Mouse (Mus musculus) forebrain, postnatal 0 days (tissue): Measurements from ENCODE around the gene Matn4. TPM values are rescaled to one million over a fixed set of nuclear protein-coding genes. Genes with fewer than 3 reads are reported as not detected.

Experiments
- ATAC-seq: fragments of 200-750 bp; cut with Nextera tagmentation; 2 replicates; pipeline ENCODE4 v1.8.0; 2017; ENCODE audit warnings: mild to moderate bottlenecking, moderate library complexity
- DNase-seq: peaks from one replicate; pipeline ENCODE4 v3.0.0-alpha.2; 2015
- H3K27ac ChIP-seq: fragments of 300-500 bp; sonication (generic); 2 replicates; pipeline ENCODE4 v1.5.1; 2014; ENCODE audit warnings: low read depth, mild to moderate bottlenecking, antibody characterized with exemption, low read length, moderate library complexity, mixed read lengths
- H3K27me3 ChIP-seq: fragments of 300-500 bp; sonication (generic); 2 replicates; pipeline ENCODE4 v1.6.1; 2014; ENCODE audit warnings: mild to moderate bottlenecking, low read length, mixed read lengths; ENCODE audit not compliant: insufficient read depth
- H3K36me3 ChIP-seq: fragments of 300-500 bp; sonication (generic); 2 replicates; pipeline ENCODE4 v1.6.1; 2014; ENCODE audit warnings: mild to moderate bottlenecking, moderate library complexity; ENCODE audit not compliant: insufficient read depth
- H3K4me1 ChIP-seq: fragments of 300-500 bp; sonication (generic); 2 replicates; pipeline ENCODE4 v1.6.1; 2014; ENCODE audit warnings: antibody characterized with exemption; ENCODE audit not compliant: insufficient read depth
- H3K4me2 ChIP-seq: fragments of 300-500 bp; sonication (generic); 2 replicates; pipeline ENCODE4 v1.6.1; 2014; ENCODE audit warnings: low read depth, mild to moderate bottlenecking, moderate library complexity
- H3K4me3 ChIP-seq: fragments of 300-500 bp; sonication (generic); 2 replicates; pipeline ENCODE4 v1.5.1; 2014; ENCODE audit warnings: low read depth, low read length, mixed read lengths
- H3K9ac ChIP-seq: fragments of 300-500 bp; sonication (generic); 2 replicates; pipeline ENCODE4 v1.6.1; 2014; ENCODE audit warnings: mild to moderate bottlenecking
- H3K9me3 ChIP-seq: fragments of 300-500 bp; sonication (generic); 2 replicates; pipeline ENCODE4 v1.6.1; 2016; ENCODE audit warnings: low read length
- CTCF ChIP-seq: sonication (generic); IDR thresholded peaks from 2 replicates; pipeline ENCODE4 v1.5.1; 2016; ENCODE audit warnings: antibody characterized with exemption, control low read depth, low read depth
- WGBS: fragments of 180-500 bp; shearing (Covaris S2); extraction: QIAGEN DNeasy Blood & Tissue Kit; methylation state at CpG from one replicate; pipeline ENCODE4 v1.1.7; 2014; 5-methylcytosine and 5-hydroxymethylcytosine counted together
- polyA plus RNA-seq: library from polyadenylated mRNA; unstranded; fragments of >200 nt; fragmentation: Nextera tagmentation; extraction: Ambion mirVana; gene quantifications from 2 replicates; pipeline ENCODE4 v1.2.1, GENCODE M21; 2015
- total RNA-seq: library from RNA; depleted of rRNA; stranded (reverse); fragments of >200 nt; gene quantifications from 2 replicates; pipeline ENCODE4 v1.2.3, GENCODE M21; 2014

Gene Matn4
- total and polyA plus RNA-seq, 2 experiments from 2014 or later: 3.3 to 6.2 TPM

- 91% methylated on average over 11 of the region's 11 CpGs for WGBS
- TF ChIP-seq CTCF: no peak
These were observed 18.5 kb upstream of the Matn4 start for GRCm38 (mm10) chr2:164423464-164423863.

DNA sequence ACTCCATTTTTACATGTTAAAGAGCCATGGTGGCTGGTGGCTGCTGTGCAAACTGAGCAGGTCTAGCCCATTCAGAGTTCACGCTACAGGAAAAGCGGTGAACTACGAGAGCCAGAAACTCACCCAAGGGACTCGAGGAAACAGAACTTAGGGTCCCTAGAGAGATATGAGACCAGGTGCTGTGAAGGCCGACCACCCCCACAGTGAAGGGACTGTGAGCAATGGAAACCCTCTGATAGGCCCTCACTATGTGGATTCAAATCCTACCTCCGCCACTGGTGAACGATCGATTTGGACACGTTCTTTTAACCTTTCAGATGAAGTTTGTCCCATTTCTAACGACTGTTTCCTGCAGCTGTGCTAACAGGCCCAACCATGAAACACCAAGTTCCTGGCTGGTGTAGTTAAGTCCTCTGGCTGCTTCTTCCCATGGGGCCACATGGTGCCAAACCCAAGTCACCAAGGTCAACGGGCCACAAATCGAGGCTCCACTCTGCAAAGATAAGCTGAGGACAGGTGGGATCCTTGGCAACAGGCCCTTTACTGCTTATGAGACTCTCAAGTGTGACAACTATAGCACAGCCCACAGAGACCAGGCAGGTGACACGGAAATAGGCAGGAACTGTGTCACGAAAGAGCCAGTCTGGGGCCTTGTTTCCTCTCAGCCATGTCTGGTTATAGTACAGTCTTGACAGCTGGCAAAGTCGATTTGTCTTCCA lies 17.9 kb upstream of the Matn4 start:
- no peaks in the 10 kb centered on the region for H3K9me3 ChIP-seq
- no peak for DNase-seq
- no peak overlapping the region for H3K27ac ChIP-seq
- no peaks in the 10 kb centered on the region for H3K27me3 ChIP-seq
- no peak overlapping the region for H3K4me2 ChIP-seq
- H3K4me1 ChIP-seq: no peaks in the 10 kb centered on the region
- H3K36me3 ChIP-seq: no peaks in the 10 kb centered on the region
- H3K9ac ChIP-seq: no peak overlapping the region
- no peak for ATAC-seq
- H3K4me3 ChIP-seq: no peak overlapping the region
- 90% methylated on average over 15 of the region's 15 CpGs for WGBS
- no peak for TF ChIP-seq CTCF

More at GRCm38 (mm10) chr2:164423464-164423863, 18.5 kb upstream of the Matn4 start:
- no peaks in the 10 kb centered on the region for H3K36me3 ChIP-seq
- no peak overlapping the region for H3K27ac ChIP-seq
- H3K27me3 ChIP-seq: no peaks in the 10 kb centered on the region
- no peak overlapping the region for H3K9ac ChIP-seq
- H3K4me1 ChIP-seq: no peaks in the 10 kb centered on the region
- no peak overlapping the region for H3K4me2 ChIP-seq
- no peak for DNase-seq
- H3K9me3 ChIP-seq: no peaks in the 10 kb centered on the region
- H3K4me3 ChIP-seq: no peak overlapping the region
- ATAC-seq: no peak

DNA sequence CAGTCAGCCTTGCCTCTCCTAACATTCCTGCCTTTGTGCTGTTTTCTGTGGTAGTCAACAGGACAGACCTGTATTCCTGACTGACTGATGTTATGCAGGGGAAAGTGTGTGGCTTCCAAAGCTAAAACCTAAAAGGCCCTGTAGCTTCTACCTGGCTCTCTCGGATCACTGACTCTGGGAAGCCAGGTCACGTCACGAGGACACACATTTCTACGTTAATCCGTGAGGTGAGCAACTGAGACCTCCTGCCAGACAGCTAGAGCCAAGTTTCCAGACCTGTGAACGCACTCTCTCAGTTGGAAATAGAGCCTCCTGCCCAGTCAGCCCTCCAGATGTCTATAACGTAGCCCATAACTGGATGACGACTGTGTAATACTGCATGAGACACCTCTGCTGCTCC lies 17.0 kb upstream of the Matn4 start:
- H3K9ac ChIP-seq: no peak overlapping the region
- DNase-seq: no peak

DNA sequence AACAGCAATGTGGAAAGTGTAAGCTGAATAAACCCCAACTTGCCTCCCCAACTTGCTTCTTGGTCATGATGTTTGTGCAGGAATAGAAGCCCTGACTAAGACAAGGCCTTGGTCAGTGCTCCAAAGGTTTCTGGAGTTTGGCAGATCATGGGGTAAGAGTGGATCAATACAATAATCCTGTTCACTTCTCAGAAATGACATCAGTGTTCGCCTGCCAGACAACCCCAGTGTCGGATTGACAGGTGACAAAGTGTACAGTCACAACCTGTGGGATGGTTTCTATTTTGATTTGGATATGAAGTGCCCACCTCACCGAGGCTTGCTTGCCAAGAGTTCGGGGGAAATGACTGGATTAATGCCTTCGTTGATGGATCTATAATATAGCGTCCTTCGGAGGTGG lies 16.3 kb upstream of the Matn4 start:
- WGBS: 91% methylated on average over 7 of the region's 7 CpGs
- no peak for TF ChIP-seq CTCF
- ATAC-seq: no peak

More for the DNA sequence above, 17.0 kb upstream of the Matn4 start:
- TF ChIP-seq CTCF: no peak
- H3K27ac ChIP-seq: no peak overlapping the region
- 90% methylated on average over 8 of the region's 8 CpGs for WGBS
- H3K4me3 ChIP-seq: no peak overlapping the region
- H3K4me2 ChIP-seq: no peak overlapping the region
- H3K4me1 ChIP-seq: no peaks in the 10 kb centered on the region
- no peaks in the 10 kb centered on the region for H3K36me3 ChIP-seq
- no peaks in the 10 kb centered on the region for H3K9me3 ChIP-seq
- no peaks in the 10 kb centered on the region for H3K27me3 ChIP-seq
- ATAC-seq: no peak

GRCm38 (mm10) chr2:164419489-164419888 lies 14.5 kb upstream of the Matn4 start:
- DNase-seq (no peak), ATAC-seq (no peak)
- Histone ChIP-seq H3K4me2 (no peak overlapping the region), H3K27ac (no peak overlapping the region), H3K9ac (no peak overlapping the region), H3K36me3 (no peaks in the 10 kb centered on the region), H3K9me3 (no peaks in the 10 kb centered on the region), H3K27me3 (no peaks in the 10 kb centered on the region), H3K4me3 (no peak overlapping the region), H3K4me1 (no peaks in the 10 kb centered on the region)
- TF ChIP-seq CTCF: no peak
- WGBS: 7% methylated on average over 3 of the region's 3 CpGs

More for the DNA sequence above, 16.3 kb upstream of the Matn4 start:
- Histone ChIP-seq H3K9ac (no peak overlapping the region), H3K4me2 (no peak overlapping the region), H3K9me3 (no peaks in the 10 kb centered on the region), H3K36me3 (no peaks in the 10 kb centered on the region), H3K27me3 (no peaks in the 10 kb centered on the region), H3K27ac (no peak overlapping the region), H3K4me3 (no peak overlapping the region), H3K4me1 (no peaks in the 10 kb centered on the region)
- DNase-seq: no peak

- ATAC-seq (no peak), DNase-seq (no peak)
- peaks cover 7% of the 10 kb centered on the region for H3K27me3 ChIP-seq
- no peaks in the 10 kb centered on the region for H3K36me3 ChIP-seq
- H3K4me2 ChIP-seq: no peak overlapping the region
- H3K4me1 ChIP-seq: no peaks in the 10 kb centered on the region
- no peaks in the 10 kb centered on the region for H3K9me3 ChIP-seq
- no peak overlapping the region for H3K9ac ChIP-seq
- H3K4me3 ChIP-seq: no peak overlapping the region
- 22% methylated on average over 3 of the region's 3 CpGs for WGBS
- TF ChIP-seq CTCF: no peak
- no peak overlapping the region for H3K27ac ChIP-seq
These were observed 13.4 kb upstream of the Matn4 start for GRCm38 (mm10) chr2:164418308-164418875.

GRCm38 (mm10) chr2:164417198-164417597 lies 12.2 kb upstream of the Matn4 start:
- Histone ChIP-seq H3K4me2 (no peak overlapping the region), H3K27ac (no peak overlapping the region), H3K9ac (no peak overlapping the region), H3K36me3 (no peaks in the 10 kb centered on the region), H3K4me3 (no peak overlapping the region), H3K4me1 (no peaks in the 10 kb centered on the region), H3K9me3 (no peaks in the 10 kb centered on the region), H3K27me3 (peaks cover 7% of the 10 kb centered on the region)
- under 1% methylated on average over 2 of the region's 2 CpGs for WGBS
- DNase-seq (peak; percentile 75), ATAC-seq (no peak)
- peak; percentile 82 for TF ChIP-seq CTCF
